Mouse (Mus musculus) ES-Bruce4 (cell line): ENCODE measurements at regions not wholly inside any gene's neighbourhood (a gene's known extent, or its start where the extent isn't known, plus 50 kb on each side); places are given as distances from the start of the nearest gene placed in this dataset.

Experiments
- CTCF ChIP-seq: IDR thresholded peaks from one replicate; pipeline ENCODE4 v1.8.1; 2011; ENCODE audit warnings: low read depth, low read length
- EP300 ChIP-seq: IDR thresholded peaks from 2 replicates; pipeline ENCODE4 v1.6.1; 2011; ENCODE audit warnings: low read depth, low read length; ENCODE audit not compliant: insufficient read depth
- POLR2A ChIP-seq: IDR thresholded peaks from one replicate; pipeline ENCODE4 v1.8.1; 2011; ENCODE audit warnings: low read length; ENCODE audit not compliant: insufficient read depth

DNA sequence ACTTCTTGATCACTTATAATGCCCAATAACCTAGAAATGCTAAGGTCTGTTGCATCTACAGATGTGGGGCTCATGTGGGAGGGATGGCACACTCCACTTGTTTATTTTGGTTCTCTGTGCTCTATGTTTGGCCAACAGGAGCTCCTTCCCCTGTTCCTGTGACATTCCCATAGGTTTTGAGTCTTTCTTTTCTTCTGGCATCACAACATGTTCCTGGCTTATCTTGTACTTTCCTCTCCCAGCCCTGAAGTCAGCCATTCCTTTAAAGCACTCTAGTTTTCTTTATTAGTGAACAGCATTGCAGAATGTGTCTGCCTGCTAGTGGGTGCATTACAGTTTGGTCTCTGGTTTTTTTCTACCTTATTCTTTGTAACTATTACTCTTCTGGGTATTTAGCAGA lies 92.6 kb upstream of the Stc2 start:
- TF ChIP-seq CTCF (no peak), POLR2A (no peak), EP300 (no peak)
